Mouse (Mus musculus) telencephalon, adult 2 months (tissue): ENCODE results near the gene Nfic.

ENCODE experiments used
- DNase-seq: peaks from one replicate; pipeline ENCODE4 v3.0.0-alpha.2; 2011; ENCODE audit warnings: low read depth, low spot score

Nfic gene

GRCm38 (mm10) chr10:81405588-81406201 is 49.7 kb downstream of the Nfic start:
- no peak for DNase-seq

- no peak for DNase-seq
Measured at GRCm38 (mm10) chr10:81404720-81405119, 50.7 kb downstream of the Nfic start.

GRCm38 (mm10) chr10:81404082-81404481 is 51.4 kb downstream of the Nfic start:
- DNase-seq, result no peak

GRCm38 (mm10) chr10:81403511-81403910 is 51.9 kb downstream of the Nfic start:
- DNase-seq, result no peak

- DNase-seq, result no peak
Measured at GRCm38 (mm10) chr10:81402227-81402765, 53.1 kb downstream of the Nfic start.

GRCm38 (mm10) chr10:81401521-81402226 is 53.8 kb downstream of the Nfic start:
- DNase-seq, result no peak

GRCm38 (mm10) chr10:81401205-81401520 is 54.3 kb downstream of the Nfic start:
- no peak for DNase-seq

- no peak for DNase-seq
Measured at GRCm38 (mm10) chr10:81400371-81401204, 54.8 kb downstream of the Nfic start.

- DNase-seq, result no peak
Measured at GRCm38 (mm10) chr10:81399798-81400308, 55.6 kb downstream of the Nfic start.

- no peak for DNase-seq
Measured at GRCm38 (mm10) chr10:81399296-81399695, 56.1 kb downstream of the Nfic start.

- no peak for DNase-seq
Measured at GRCm38 (mm10) chr10:81396749-81397148, 58.7 kb downstream of the Nfic start.

GRCm38 (mm10) chr10:81395865-81396264 is 59.6 kb downstream of the Nfic start:
- DNase-seq, result no peak

- no peak for DNase-seq
Measured at GRCm38 (mm10) chr10:81395127-81395526, 60.3 kb downstream of the Nfic start.

- no peak for DNase-seq
Measured at GRCm38 (mm10) chr10:81393456-81394063, 61.9 kb downstream of the Nfic start.

- DNase-seq, result no peak
Measured at GRCm38 (mm10) chr10:81392781-81393185, 62.7 kb downstream of the Nfic start, which contains the start of gene Smim24. TSS of gene Smim24 (plus strand) at chr10:81393051.

- DNase-seq, result no peak
Measured at GRCm38 (mm10) chr10:81392270-81392669, 63.2 kb downstream of the Nfic start.

GRCm38 (mm10) chr10:81390678-81390965 is 64.8 kb downstream of the Nfic start:
- no peak for DNase-seq

GRCm38 (mm10) chr10:81389801-81390677 is 65.4 kb downstream of the Nfic start:
- DNase-seq, result no peak

GRCm38 (mm10) chr10:81389373-81389772 is 66.1 kb downstream of the Nfic start:
- no peak for DNase-seq

- DNase-seq, result no peak
Measured at GRCm38 (mm10) chr10:81388505-81389055, 66.9 kb downstream of the Nfic start, which contains the start of gene Gm48552. TSS of gene Gm48552 (plus strand) at chr10:81389005.
